Mouse (Mus musculus) liver, adult 2 months (tissue): ENCODE results near the gene Vbp1. TPM values are rescaled to one million over a fixed set of nuclear protein-coding genes. Genes with fewer than 3 reads are reported as not detected.

Experiments
- DNase-seq: peaks from one replicate; pipeline ENCODE4 v3.0.0-alpha.2; 2011; ENCODE audit warnings: low read depth, low spot score; ENCODE audit errors: extremely low read depth
- H3K27ac ChIP-seq: fragments of 200-500 bp; replicated peaks from 2 replicates; pipeline ENCODE4 v1.5.1; 2012; ENCODE audit warnings: low read depth, mild to moderate bottlenecking, control low read depth, inconsistent platforms, low read length; ENCODE audit not compliant: insufficient read depth
- H3K27me3 ChIP-seq: fragments of 200-500 bp; 2 replicates; pipeline ENCODE4 v1.6.1; 2012; ENCODE audit warnings: mild to moderate bottlenecking, moderate library complexity, low read length, inconsistent platforms; ENCODE audit not compliant: control insufficient read depth, insufficient read depth
- H3K36me3 ChIP-seq: fragments of 200-500 bp; 2 replicates; pipeline ENCODE4 v1.6.1; 2012; ENCODE audit warnings: low read length, inconsistent platforms; ENCODE audit not compliant: control insufficient read depth, insufficient read depth
- H3K4me1 ChIP-seq: fragments of 200-500 bp; 2 replicates; pipeline ENCODE4 v1.6.1; 2011; ENCODE audit warnings: low read length; ENCODE audit not compliant: control insufficient read depth, insufficient read depth
- H3K4me3 ChIP-seq: fragments of 200-500 bp; 2 replicates; pipeline ENCODE4 v1.5.1; 2011; ENCODE audit warnings: low read depth, mild to moderate bottlenecking, control low read depth, low read length, moderate library complexity; ENCODE audit not compliant: insufficient read depth
- H3K79me2 ChIP-seq: fragments of 200-500 bp; 2 replicates; pipeline ENCODE4 v1.6.1; 2012; ENCODE audit warnings: inconsistent platforms, mild to moderate bottlenecking, low read length, moderate library complexity; ENCODE audit not compliant: control insufficient read depth, insufficient read depth
- H3K9ac ChIP-seq: fragments of 200-500 bp; 2 replicates; pipeline ENCODE4 v1.6.1; 2012; ENCODE audit warnings: low read depth, mild to moderate bottlenecking, control low read depth, inconsistent platforms, low read length
- CTCF ChIP-seq: fragments of 200-500 bp; IDR thresholded peaks from 2 replicates; pipeline ENCODE4 v1.5.1; 2011; ENCODE audit warnings: low read depth, low read length, control low read depth
- POLR2A ChIP-seq: fragments of 200-500 bp; IDR thresholded peaks from 2 replicates; pipeline ENCODE4 v1.6.1; 2011; ENCODE audit warnings: low read length, control low read depth; ENCODE audit not compliant: insufficient read depth; ENCODE audit errors: extremely low read depth
- WGBS: fragments of 180-500 bp; shearing (Covaris S2); methylation state at CpG from one replicate; pipeline ENCODE4 v1.1.7; 2018; 5-methylcytosine and 5-hydroxymethylcytosine counted together
- polyA plus RNA-seq: library from polyadenylated mRNA; depleted of rRNA; stranded (reverse); fragments of >200 nt; gene quantifications from 2 replicates; pipeline ENCODE4 v1.2.3, GENCODE M21; 2012; rRNA removed
- total RNA-seq: library from RNA; depleted of rRNA; stranded (reverse); fragments of >200 nt; gene quantifications from 2 replicates; pipeline ENCODE4 v1.2.3, GENCODE M21; 2014; rRNA removed

Gene Vbp1
- total and polyA plus RNA-seq, 2 experiments = 1.2 to 18.4 TPM

- Histone ChIP-seq H3K4me3 (no peak overlapping the region), H3K9ac (no peak overlapping the region), H3K27ac (no peak overlapping the region), H3K4me1 (no peaks in the 10 kb centered on the region), H3K27me3 (no peaks in the 10 kb centered on the region), H3K36me3 (no peaks in the 10 kb centered on the region), H3K79me2 (no peaks in the 10 kb centered on the region)
- DNase-seq = no peak
- 85% methylated on average over 2 of the region's 2 CpGs for WGBS
- TF ChIP-seq CTCF (no peak), POLR2A (no peak)
Observed at GRCm38 (mm10) chrX:75578539-75578938, 64.4 kb downstream of the Vbp1 start.

Other genes starting within 250 kb of the Vbp1 start
- gene Fundc2, start 131.9 kb upstream of the Vbp1 start, total RNA-seq = 5.6 and 6.8 TPM in 2 replicates
- gene Fundc2, start 131.9 kb upstream of the Vbp1 start, polyA plus RNA-seq = 1.1 and 1.2 TPM in 2 replicates
- 21.3 and 32.5 TPM in 2 replicates for gene F8, start 131.7 kb upstream of the Vbp1 start, total RNA-seq
- gene F8, start 131.7 kb upstream of the Vbp1 start, polyA plus RNA-seq = 0.57 and 1.6 TPM in 2 replicates
- gene Cmc4, start 97.7 kb upstream of the Vbp1 start, total RNA-seq = 4.6 and 5.0 TPM in 2 replicates
- gene Cmc4, start 97.7 kb upstream of the Vbp1 start, polyA plus RNA-seq = 2.2 and 2.9 TPM in 2 replicates
- gene Mtcp1, start 97.7 kb upstream of the Vbp1 start, total RNA-seq = 8.8 and 9.5 TPM in 2 replicates
- 1.7 and 2.1 TPM in 2 replicates for gene Mtcp1, start 97.7 kb upstream of the Vbp1 start, polyA plus RNA-seq
- gene Brcc3, start 97.7 kb upstream of the Vbp1 start, total RNA-seq = 14.0 and 14.6 TPM in 2 replicates
- 8.7 and 9.1 TPM in 2 replicates for gene Brcc3, start 97.7 kb upstream of the Vbp1 start, polyA plus RNA-seq
- under 0.01 and 0.09 TPM in 2 replicates for gene Rab39b, start 63.9 kb downstream of the Vbp1 start, total RNA-seq
- gene Rab39b, start 63.9 kb downstream of the Vbp1 start, polyA plus RNA-seq = not detected in 2 replicates